Mouse (Mus musculus): ENCODE measurements around the gene Dmpk. TPM values are rescaled to one million over a fixed set of nuclear protein-coding genes. Genes with fewer than 3 reads are reported as not detected.
A peak's percentile ranks its signal among the peaks of the same experiment; 100 is the strongest.

The Dmpk gene
- polyA plus RNA-seq, 1 experiment, result 154 TPM

GRCm38 (mm10) chr7:19051161-19051560 lies 32.5 kb upstream of the Dmpk start:
- WGBS, result 93% methylated on average over 4 of the region's 4 CpGs
- Histone ChIP-seq H3K4me3 (ENCODE audit: control insufficient read depth, insufficient read depth, low read length) (no peak overlapping the region), H3K36me3 (ENCODE audit: control insufficient read depth, insufficient read depth, low read length) (peaks cover 36% of the 10 kb centered on the region), H3K27ac (ENCODE audit: control insufficient read depth, insufficient read depth, low read length) (no peak overlapping the region), H3K4me1 (replicated peaks; ENCODE audit: control insufficient read depth, insufficient read depth, low read length) (no peaks in the 10 kb centered on the region), H3K27me3 (ENCODE audit: control insufficient read depth, insufficient read depth, low read length) (no peaks in the 10 kb centered on the region)
- no peak for DNase-seq
- TF ChIP-seq CTCF (IDR thresholded peaks at IDR 0.05; ENCODE audit: borderline replicate concordance, control insufficient read depth, extremely low read depth, insufficient read depth, low read length, poor library complexity) (no peak), POLR2A (IDR thresholded peaks at IDR 0.05; ENCODE audit: control insufficient read depth, extremely low read depth, insufficient read depth, low read length, poor library complexity) (no peak)

- Histone ChIP-seq H3K4me3 (ENCODE audit: control insufficient read depth, insufficient read depth, low read length) (no peak overlapping the region), H3K27ac (ENCODE audit: control insufficient read depth, insufficient read depth, low read length) (no peak overlapping the region), H3K36me3 (ENCODE audit: control insufficient read depth, insufficient read depth, low read length) (peaks cover 23% of the 10 kb centered on the region), H3K4me1 (replicated peaks; ENCODE audit: control insufficient read depth, insufficient read depth, low read length) (no peaks in the 10 kb centered on the region), H3K27me3 (ENCODE audit: control insufficient read depth, insufficient read depth, low read length) (no peaks in the 10 kb centered on the region)
- TF ChIP-seq POLR2A (IDR thresholded peaks at IDR 0.05; ENCODE audit: control insufficient read depth, extremely low read depth, insufficient read depth, low read length, poor library complexity), result no peak
- TF ChIP-seq CTCF (IDR thresholded peaks at IDR 0.05; ENCODE audit: borderline replicate concordance, control insufficient read depth, extremely low read depth, insufficient read depth, low read length, poor library complexity), result no peak
- WGBS, result 95% methylated on average over 15 of the region's 15 CpGs
- DNase-seq, result no peak
These were observed 31.1 kb upstream of the Dmpk start for GRCm38 (mm10) chr7:19052345-19053135.

- no peaks in the 10 kb centered on the region for H3K27me3 ChIP-seq (ENCODE audit: control insufficient read depth, insufficient read depth, low read length)
- H3K27ac ChIP-seq (ENCODE audit: control insufficient read depth, insufficient read depth, low read length), result no peak overlapping the region
- WGBS, result 99% methylated on average over 7 of the region's 7 CpGs
- no peaks in the 10 kb centered on the region for H3K4me1 ChIP-seq (replicated peaks; ENCODE audit: control insufficient read depth, insufficient read depth, low read length)
- no peak for DNase-seq
- no peak for TF ChIP-seq CTCF (IDR thresholded peaks at IDR 0.05; ENCODE audit: borderline replicate concordance, control insufficient read depth, extremely low read depth, insufficient read depth, low read length, poor library complexity)
- TF ChIP-seq POLR2A (IDR thresholded peaks at IDR 0.05; ENCODE audit: control insufficient read depth, extremely low read depth, insufficient read depth, low read length, poor library complexity), result no peak
- no peak overlapping the region for H3K4me3 ChIP-seq (ENCODE audit: control insufficient read depth, insufficient read depth, low read length)
- H3K36me3 ChIP-seq (ENCODE audit: control insufficient read depth, insufficient read depth, low read length), result peaks cover 20% of the 10 kb centered on the region
These were observed 30.5 kb upstream of the Dmpk start for GRCm38 (mm10) chr7:19053136-19053532.

- H3K27ac ChIP-seq (ENCODE audit: control insufficient read depth, insufficient read depth, low read length), result no peak within 1 kb of the TSS
- peak; percentile 41 for DNase-seq
- no peaks in the 10 kb centered on the region for H3K4me1 ChIP-seq (replicated peaks; ENCODE audit: control insufficient read depth, insufficient read depth, low read length)
- H3K4me3 ChIP-seq (ENCODE audit: control insufficient read depth, insufficient read depth, low read length), result no peak within 1 kb of the TSS
- H3K36me3 ChIP-seq (ENCODE audit: control insufficient read depth, insufficient read depth, low read length), result peaks cover 12% of the 10 kb centered on the region
- TF ChIP-seq CTCF (IDR thresholded peaks at IDR 0.05; ENCODE audit: borderline replicate concordance, control insufficient read depth, extremely low read depth, insufficient read depth, low read length, poor library complexity) (0 out of 2 replicates have a peak, but pooled peaks have one; percentile 47), POLR2A (IDR thresholded peaks at IDR 0.05; ENCODE audit: control insufficient read depth, extremely low read depth, insufficient read depth, low read length, poor library complexity) (no peak)
- 83% methylated on average over 33 of the region's 33 CpGs for WGBS
- no peaks in the 10 kb centered on the region for H3K27me3 ChIP-seq (ENCODE audit: control insufficient read depth, insufficient read depth, low read length)
These were observed 29.4 kb upstream of the Dmpk start, which contains the start of gene Rsph6a for GRCm38 (mm10) chr7:19054047-19054776. Gene Rsph6a, plus strand, starts transcription at chr7:19054690.

GRCm38 (mm10) chr7:19054777-19055076 lies 28.9 kb upstream of the Dmpk start:
- no peak overlapping the region for H3K4me3 ChIP-seq (ENCODE audit: control insufficient read depth, insufficient read depth, low read length)
- no peaks in the 10 kb centered on the region for H3K4me1 ChIP-seq (replicated peaks; ENCODE audit: control insufficient read depth, insufficient read depth, low read length)
- H3K36me3 ChIP-seq (ENCODE audit: control insufficient read depth, insufficient read depth, low read length), result peaks cover 7% of the 10 kb centered on the region
- DNase-seq, result no peak
- TF ChIP-seq POLR2A (IDR thresholded peaks at IDR 0.05; ENCODE audit: control insufficient read depth, extremely low read depth, insufficient read depth, low read length, poor library complexity) (no peak), CTCF (IDR thresholded peaks at IDR 0.05; ENCODE audit: borderline replicate concordance, control insufficient read depth, extremely low read depth, insufficient read depth, low read length, poor library complexity) (no peak)
- WGBS, result 92% methylated on average over 9 of the region's 9 CpGs
- H3K27me3 ChIP-seq (ENCODE audit: control insufficient read depth, insufficient read depth, low read length), result no peaks in the 10 kb centered on the region
- no peak overlapping the region for H3K27ac ChIP-seq (ENCODE audit: control insufficient read depth, insufficient read depth, low read length)

- H3K27ac ChIP-seq (ENCODE audit: control insufficient read depth, insufficient read depth, low read length), result no peak overlapping the region
- WGBS, result 98% methylated on average over 8 of the region's 8 CpGs
- H3K4me3 ChIP-seq (ENCODE audit: control insufficient read depth, insufficient read depth, low read length), result no peak overlapping the region
- TF ChIP-seq CTCF (IDR thresholded peaks at IDR 0.05; ENCODE audit: borderline replicate concordance, control insufficient read depth, extremely low read depth, insufficient read depth, low read length, poor library complexity) (no peak), POLR2A (IDR thresholded peaks at IDR 0.05; ENCODE audit: control insufficient read depth, extremely low read depth, insufficient read depth, low read length, poor library complexity) (no peak)
- DNase-seq, result no peak
- H3K27me3 ChIP-seq (ENCODE audit: control insufficient read depth, insufficient read depth, low read length), result no peaks in the 10 kb centered on the region
- H3K36me3 ChIP-seq (ENCODE audit: control insufficient read depth, insufficient read depth, low read length), result peaks cover 5% of the 10 kb centered on the region
- no peaks in the 10 kb centered on the region for H3K4me1 ChIP-seq (replicated peaks; ENCODE audit: control insufficient read depth, insufficient read depth, low read length)
These were observed 28.5 kb upstream of the Dmpk start for GRCm38 (mm10) chr7:19055108-19055507.
